Mouse (Mus musculus) embryonic fibroblast, embryonic 13.5 days (primary cell): ENCODE results near the gene Mpped2. TPM values are rescaled to one million over a fixed set of nuclear protein-coding genes. Genes with fewer than 3 reads are reported as not detected.

Experiments
- H3K27ac ChIP-seq: 2 replicates; pipeline ENCODE4 v1.5.1; 2012; ENCODE audit warnings: low read length, control low read depth, inconsistent platforms; ENCODE audit not compliant: insufficient read depth
- H3K4me1 ChIP-seq: 2 replicates; pipeline ENCODE4 v1.6.1; 2011; ENCODE audit warnings: low read length; ENCODE audit not compliant: control insufficient read depth, insufficient read depth
- H3K4me3 ChIP-seq: 2 replicates; pipeline ENCODE4 v1.5.1; 2011; ENCODE audit warnings: mild to moderate bottlenecking, control low read depth, low read length; ENCODE audit not compliant: insufficient read depth
- CTCF ChIP-seq: IDR thresholded peaks from 2 replicates; pipeline ENCODE4 v1.5.1; 2011; ENCODE audit warnings: mild to moderate bottlenecking, control low read depth, low read length, moderate library complexity, borderline replicate concordance; ENCODE audit not compliant: insufficient read depth
- POLR2A ChIP-seq: IDR thresholded peaks from 2 replicates; pipeline ENCODE4 v1.6.1; 2011; ENCODE audit warnings: low read depth, mild to moderate bottlenecking, control low read depth, low read length, moderate library complexity
- polyA plus RNA-seq: library from polyadenylated mRNA; stranded (reverse); fragments of >200 nt; gene quantifications from 2 replicates; pipeline ENCODE4 v1.2.4, GENCODE M21; 2011; ENCODE audit warnings: low read depth; ENCODE audit not compliant: missing spikeins, insufficient read length

Mpped2 gene
- polyA plus RNA-seq, 1 experiment, result 9.8 TPM

DNA sequence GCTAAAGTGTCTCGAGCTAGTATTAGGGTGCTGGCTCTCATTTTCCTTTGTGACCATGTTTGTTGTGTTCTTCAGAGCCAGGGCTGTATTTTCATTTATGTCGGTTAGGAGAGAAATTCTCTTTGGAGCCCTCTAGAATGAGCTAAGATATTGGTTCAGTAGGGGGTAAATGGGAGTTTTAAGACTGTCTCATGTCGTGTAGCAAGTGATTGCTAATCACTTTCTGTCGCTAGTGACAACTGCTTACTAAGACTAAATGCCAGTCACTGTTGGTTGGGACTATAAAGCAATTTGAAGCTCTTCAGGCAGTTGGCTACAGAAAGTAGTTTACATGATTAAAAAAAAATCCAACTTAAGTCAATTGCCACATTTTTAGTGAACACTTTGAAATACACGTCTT lies 27.6 kb downstream of the Mpped2 start:
- Histone ChIP-seq H3K4me1 (no peaks in the 10 kb centered on the region), H3K4me3 (no peak overlapping the region), H3K27ac (no peak overlapping the region)
- TF ChIP-seq POLR2A, result no peak
- no peak for TF ChIP-seq CTCF

DNA sequence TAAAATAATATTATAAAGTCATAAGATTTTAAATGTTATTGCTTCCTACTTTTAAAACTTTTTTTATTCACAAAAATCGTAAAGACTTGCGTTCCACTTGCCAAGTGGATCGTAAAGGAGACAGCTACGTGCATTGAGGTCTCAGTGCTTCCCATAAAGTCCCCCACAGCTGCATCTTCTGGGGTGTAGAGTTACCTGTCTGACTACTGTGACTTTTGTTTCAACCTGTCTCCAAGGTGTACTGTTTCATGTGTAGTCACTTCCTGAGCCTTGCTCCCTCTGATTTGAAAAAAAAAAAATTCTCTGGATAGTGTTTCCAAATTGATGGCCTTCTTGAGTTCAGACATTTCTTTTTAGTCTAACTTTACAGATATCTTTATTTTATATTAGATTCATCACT lies 29.0 kb downstream of the Mpped2 start:
- Histone ChIP-seq H3K27ac (no peak overlapping the region), H3K4me1 (no peaks in the 10 kb centered on the region), H3K4me3 (no peak overlapping the region)
- TF ChIP-seq CTCF (no peak), POLR2A (no peak)

DNA sequence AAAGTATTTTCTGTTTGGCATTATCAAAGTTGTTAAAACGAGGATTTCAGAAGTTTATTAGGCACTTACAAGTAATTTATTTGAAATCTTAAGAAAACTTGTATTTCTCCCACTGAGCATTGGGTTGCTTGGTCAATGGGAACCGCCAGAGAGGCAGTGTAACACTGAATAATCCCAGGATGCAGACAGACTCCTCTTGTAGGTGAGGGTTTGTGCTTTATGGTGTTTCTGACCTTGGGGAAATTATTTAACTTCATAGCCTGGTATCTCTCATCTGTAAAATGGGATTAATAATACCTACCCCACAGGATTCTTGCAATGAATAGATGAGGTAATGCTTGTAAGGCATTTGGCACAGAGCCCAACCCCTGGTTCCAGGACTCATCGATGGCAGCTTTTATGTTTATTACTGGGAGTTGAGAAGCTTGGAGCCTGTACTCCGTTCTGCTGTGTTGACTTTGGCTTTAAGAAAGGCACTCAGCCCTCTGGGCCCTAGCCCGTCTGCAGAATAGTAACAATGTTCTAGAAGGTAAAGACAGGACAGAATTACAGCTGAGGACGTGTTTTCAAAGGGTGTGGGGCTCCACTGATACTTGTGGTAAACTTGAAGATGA lies 37.0 kb downstream of the Mpped2 start:
- no peaks in the 10 kb centered on the region for H3K4me1 ChIP-seq

DNA sequence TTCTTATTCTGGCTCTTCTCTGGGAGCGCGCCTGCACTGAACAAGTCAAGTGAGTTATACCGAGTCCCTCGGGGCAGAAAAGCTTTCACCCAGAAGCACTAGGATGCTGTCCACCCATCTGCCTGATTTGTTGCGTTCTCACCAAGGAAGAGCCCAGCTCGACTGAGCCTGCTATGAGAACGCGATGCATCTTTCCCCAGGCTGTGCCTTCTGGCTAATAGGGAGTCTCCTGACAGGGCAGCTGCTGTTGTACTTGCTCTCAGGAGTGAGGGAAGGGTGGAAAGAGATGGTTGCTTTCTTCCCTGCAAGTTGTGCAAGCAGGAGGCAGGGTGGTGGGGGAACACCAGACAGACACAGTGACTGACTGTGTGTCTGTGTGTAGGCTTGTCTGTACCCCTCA lies 37.5 kb downstream of the Mpped2 start:
- Histone ChIP-seq H3K27ac (no peak overlapping the region), H3K4me3 (no peak overlapping the region), H3K4me1 (no peaks in the 10 kb centered on the region)
- TF ChIP-seq CTCF (no peak), POLR2A (no peak)

More for the DNA sequence above, 37.0 kb downstream of the Mpped2 start:
- H3K27ac ChIP-seq, result no peak overlapping the region
- TF ChIP-seq CTCF (no peak), POLR2A (no peak)
- H3K4me3 ChIP-seq, result no peak overlapping the region

DNA sequence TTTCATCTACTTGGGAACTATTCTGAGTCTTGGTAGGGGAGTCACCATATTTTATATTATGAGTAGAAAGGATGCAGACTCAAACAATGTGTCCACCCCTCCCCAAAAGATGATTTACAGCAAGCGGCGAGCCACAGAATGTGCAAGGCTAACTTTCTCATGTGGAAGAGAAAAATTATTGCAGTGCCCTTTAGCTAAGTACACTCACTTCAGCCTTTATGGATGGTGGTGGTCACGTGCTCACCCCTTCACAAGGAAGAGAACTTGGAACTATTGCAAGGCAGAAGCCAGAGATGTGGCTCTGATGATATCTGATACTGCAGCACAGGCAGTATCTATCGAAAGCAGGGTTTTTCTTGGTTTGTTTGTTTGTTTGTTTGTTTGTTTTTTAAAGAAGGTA lies 38.4 kb downstream of the Mpped2 start:
- H3K4me3 ChIP-seq, result no peak overlapping the region
- no peaks in the 10 kb centered on the region for H3K4me1 ChIP-seq
- no peak overlapping the region for H3K27ac ChIP-seq
- no peak for TF ChIP-seq POLR2A
- TF ChIP-seq CTCF, result no peak

DNA sequence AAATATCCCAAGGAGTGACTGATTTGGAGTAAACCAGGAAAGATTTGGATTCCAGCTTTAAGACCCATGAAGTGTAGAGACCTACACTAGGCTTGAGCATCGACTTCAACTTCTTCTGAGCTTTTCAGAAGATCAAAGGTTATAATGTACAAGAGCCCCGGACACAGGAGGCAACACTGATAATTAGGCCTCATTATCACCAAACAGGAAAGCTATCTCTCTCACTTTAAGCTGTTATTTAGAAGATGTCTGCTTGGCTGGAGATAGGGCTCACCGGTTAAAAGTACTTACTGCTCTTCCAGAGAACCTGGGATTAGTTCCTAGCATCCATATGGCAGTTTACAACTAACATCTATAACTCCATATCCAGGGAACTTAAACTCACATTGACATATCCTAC lies 39.1 kb downstream of the Mpped2 start:
- Histone ChIP-seq H3K4me3 (no peak overlapping the region), H3K27ac (no peak overlapping the region), H3K4me1 (no peaks in the 10 kb centered on the region)
- no peak for TF ChIP-seq POLR2A
- no peak for TF ChIP-seq CTCF

DNA sequence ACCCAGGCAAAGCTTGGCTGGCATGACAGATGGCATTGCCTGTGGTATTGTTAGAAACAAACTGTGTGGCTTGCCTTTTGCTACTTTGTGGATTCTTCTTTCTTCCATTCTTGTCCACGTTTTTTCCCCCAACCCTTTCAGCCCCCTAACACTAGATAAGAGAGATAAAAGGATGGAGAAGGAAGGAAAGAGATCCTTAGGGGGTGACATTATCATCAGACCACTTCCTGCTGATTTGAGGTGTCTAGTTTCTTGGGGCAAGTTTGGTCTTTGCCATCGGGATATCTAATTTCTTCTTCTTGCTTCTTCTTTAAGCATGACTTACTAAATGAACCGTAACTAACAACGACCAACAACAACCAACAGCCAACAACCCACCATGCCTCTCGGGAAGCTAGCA lies 40.3 kb downstream of the Mpped2 start:
- H3K4me1 ChIP-seq, result no peaks in the 10 kb centered on the region
- no peak overlapping the region for H3K4me3 ChIP-seq
- H3K27ac ChIP-seq, result no peak overlapping the region
- TF ChIP-seq CTCF, result no peak

DNA sequence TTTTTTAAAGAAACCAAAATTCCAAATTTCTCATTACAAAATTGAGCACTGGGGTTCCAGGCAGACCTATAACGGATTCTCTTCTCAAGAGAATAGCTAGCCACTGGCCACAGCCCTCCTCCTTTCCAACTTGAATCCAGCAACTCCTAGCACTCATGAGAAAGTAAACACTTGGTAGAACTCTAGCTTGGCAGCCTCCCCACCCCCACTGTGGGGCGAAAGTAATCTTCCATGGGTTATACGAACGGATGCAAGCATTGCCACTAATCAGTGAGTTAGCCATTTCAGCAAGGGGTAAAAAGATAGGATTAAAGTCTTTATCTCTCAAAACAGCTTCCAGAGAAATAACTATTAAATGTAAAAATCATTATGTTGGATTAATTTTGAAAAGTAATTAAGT lies 40.9 kb downstream of the Mpped2 start:
- TF ChIP-seq POLR2A (no peak), CTCF (no peak)

DNA sequence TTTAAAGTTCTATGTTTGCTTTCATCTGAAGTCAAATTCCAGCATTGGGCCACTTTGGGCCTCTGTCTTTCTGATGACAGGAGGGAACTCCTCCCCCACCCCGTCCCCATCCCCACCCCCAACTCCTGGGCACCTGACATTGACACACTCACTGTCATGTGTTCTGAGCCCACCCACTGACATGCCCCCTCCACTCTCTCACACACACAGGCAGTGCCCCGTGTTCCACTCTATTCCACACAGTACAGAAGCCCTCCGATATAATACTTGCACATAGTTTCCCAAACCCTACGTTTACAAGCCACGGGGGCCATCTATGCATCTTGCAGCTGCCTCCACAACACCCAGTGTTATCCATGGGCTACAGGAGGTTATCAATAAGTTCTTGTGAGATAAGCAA lies 42.1 kb downstream of the Mpped2 start:
- H3K4me3 ChIP-seq, result no peak overlapping the region
- H3K27ac ChIP-seq, result no peak overlapping the region
- TF ChIP-seq POLR2A (no peak), CTCF (no peak)
- H3K4me1 ChIP-seq, result no peaks in the 10 kb centered on the region

More for the DNA sequence above, 40.9 kb downstream of the Mpped2 start:
- Histone ChIP-seq H3K4me3 (no peak overlapping the region), H3K4me1 (no peaks in the 10 kb centered on the region), H3K27ac (no peak overlapping the region)

DNA sequence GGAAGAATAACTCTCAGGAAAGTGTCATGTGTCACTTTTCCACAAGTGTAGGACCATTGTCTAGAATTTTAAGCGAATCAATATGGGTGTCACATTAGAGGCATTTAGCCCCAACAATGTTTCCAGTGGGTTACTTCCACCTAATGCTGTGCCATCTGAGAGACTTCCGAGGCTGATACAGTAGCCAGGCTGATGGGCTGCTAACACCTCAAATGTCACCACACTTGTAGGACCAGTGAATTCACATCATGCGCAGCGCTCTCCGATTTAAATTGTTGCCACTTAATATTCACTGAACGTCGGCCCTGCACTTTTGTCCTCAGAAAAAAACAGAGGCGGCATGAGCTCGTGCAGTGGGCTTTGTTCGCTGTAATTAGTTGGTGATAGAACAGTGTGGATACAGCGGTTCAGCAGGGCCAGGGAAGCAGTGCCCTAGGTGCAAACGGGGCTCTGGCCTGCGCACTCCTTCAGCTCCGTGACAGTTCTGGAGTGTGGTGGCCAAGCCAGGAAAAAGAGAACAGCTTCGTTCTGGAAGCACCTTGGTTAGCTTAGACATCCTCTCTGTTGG lies 42.8 kb downstream of the Mpped2 start:
- H3K4me1 ChIP-seq, result no peaks in the 10 kb centered on the region
- no peak overlapping the region for H3K27ac ChIP-seq
- no peak overlapping the region for H3K4me3 ChIP-seq
- no peak for TF ChIP-seq POLR2A
- no peak for TF ChIP-seq CTCF

DNA sequence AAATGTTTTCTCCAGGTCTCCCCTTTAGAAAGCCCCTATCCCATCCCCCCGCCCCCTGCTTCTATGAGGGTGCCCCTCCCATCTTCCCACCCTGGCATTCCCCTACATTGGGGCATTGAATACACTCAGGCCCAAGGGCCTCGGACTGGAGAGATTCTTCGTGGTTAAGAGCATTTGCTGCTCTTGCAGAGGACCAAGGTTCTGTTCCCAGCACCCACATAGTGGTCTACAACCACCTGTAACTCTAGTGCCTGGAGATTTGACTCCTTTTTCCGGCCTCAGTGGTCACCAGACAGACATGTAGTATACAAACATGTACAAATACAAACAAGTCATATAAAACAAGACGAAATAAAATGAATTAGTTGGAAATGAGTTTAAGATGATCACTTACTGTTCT lies 45.9 kb downstream of the Mpped2 start:
- Histone ChIP-seq H3K4me1 (no peaks in the 10 kb centered on the region), H3K4me3 (no peak overlapping the region), H3K27ac (no peak overlapping the region)
- TF ChIP-seq POLR2A (no peak), CTCF (no peak)
